8 mouse cellular contexts compared by ENCODE assay signal in genomic region chr1:178527185-178527546, GRCm38 (mm10). TPM values are rescaled to one million over a fixed set of nuclear protein-coding genes. Genes with fewer than 3 reads are reported as not detected.
A peak's percentile ranks its signal among the peaks of the same experiment; 100 is the strongest.
DNase-seq lines count a peak whose midpoint lies in the region; ATAC-seq and TF ChIP-seq lines count a peak whose summit lies in the region.

No protein-coding gene starts in this region.

- no peaks in the 10 kb centered on the region for H3K36me3 ChIP-seq in hindbrain, embryonic 12.5 days
- H3K36me3 ChIP-seq in lung, postnatal 0 days (ENCODE audit: insufficient read depth, low read length): no peaks in the 10 kb centered on the region

- H3K9me3 ChIP-seq in hindbrain, embryonic 12.5 days (replicated peaks): no peaks in the 10 kb centered on the region
- H3K9me3 ChIP-seq in lung, postnatal 0 days (ENCODE audit: low read length): no peaks in the 10 kb centered on the region

- peak overlapping the region; percentile 90 for H3K27ac ChIP-seq in hindbrain, embryonic 12.5 days
- H3K27ac ChIP-seq in lung, postnatal 0 days (ENCODE audit: low read length): no peak overlapping the region

- H3K4me1 ChIP-seq in hindbrain, embryonic 12.5 days: peaks cover 28% of the 10 kb centered on the region
- H3K4me1 ChIP-seq in lung, postnatal 0 days (ENCODE audit: insufficient read depth, low read depth, low read length): peaks cover 17% of the 10 kb centered on the region

- DNase-seq in Muller cell, postnatal 12 days (ENCODE audit: inconsistent ontology term): peak; percentile 77
- DNase-seq in cerebellum, adult 9-10 months: peak; percentile 89
- DNase-seq in frontal cortex, postnatal 10 days (ENCODE audit: low spot score in 2 of 2): peak; percentile 54 to 65
- DNase-seq in layer of hippocampus, postnatal 10 days (ENCODE audit: low spot score in 2 of 2): peak; percentile 73 to 76
- DNase-seq in lung, postnatal 0 days (ENCODE audit: low spot score): peak; percentile 82
- DNase-seq in ovary, postnatal 14 days (ENCODE audit: low spot score): peak; percentile 62
- peak; percentile 71 for DNase-seq in thymus, postnatal 14 days

- H3K27me3 ChIP-seq in hindbrain, embryonic 12.5 days: peaks cover 23% of the 10 kb centered on the region
- H3K27me3 ChIP-seq in lung, postnatal 0 days (replicated peaks; ENCODE audit: insufficient read depth, low read length): peaks cover 37% of the 10 kb centered on the region

- no peak for TF ChIP-seq EP300 in lung, postnatal 0 days (IDR thresholded peaks at IDR 0.05)

- peak overlapping the region; percentile 92 for H3K4me2 ChIP-seq in hindbrain, embryonic 12.5 days (replicated peaks)
- peak overlapping the region; percentile 97 for H3K4me2 ChIP-seq in lung, postnatal 0 days (replicated peaks; ENCODE audit: low read depth, low read length)

- peak; percentile 76 for TF ChIP-seq CTCF in lung, postnatal 0 days (IDR thresholded peaks at IDR 0.05)

- under 1% methylated on average over 21 of the region's 21 CpGs for WGBS in hindbrain, embryonic 12.5 days
- WGBS in lung, postnatal 0 days: under 1% methylated on average over 21 of the region's 21 CpGs

- peak overlapping the region; percentile 73 for H3K4me3 ChIP-seq in hindbrain, embryonic 12.5 days
- H3K4me3 ChIP-seq in lung, postnatal 0 days (ENCODE audit: low read depth, low read length): peak overlapping the region; percentile 50

- peak; percentile 23; the same call in 1 of the 2 replicates for ATAC-seq in hindbrain, embryonic 12.5 days (ENCODE audit: low FRiP score)
- 0 out of 2 replicates have a peak, but pooled peaks have one; percentile 27 for ATAC-seq in lung, postnatal 0 days

- H3K9ac ChIP-seq in hindbrain, embryonic 12.5 days: peak overlapping the region; percentile 81
- no peak overlapping the region for H3K9ac ChIP-seq in lung, postnatal 0 days (replicated peaks; ENCODE audit: low read depth)

RNA-seq across cellular contexts. Expression of gene Kif26b, which starts 1.8 kb away (rescaled TPM):
- 13.3 and 17.2 TPM in 2 replicates for polyA plus RNA-seq in hindbrain, embryonic 12.5 days (2016; fragmentation: Nextera tagmentation; extraction: Ambion mirVana)
- total RNA-seq in layer of hippocampus, postnatal 10 days (2021): 10 to 100 TPM; 28.6 to 29.9 TPM
- 0.44 and 0.57 TPM in 2 replicates for polyA plus RNA-seq in lung, postnatal 0 days (2015; fragmentation: Nextera tagmentation; extraction: Ambion mirVana)
